Mouse (Mus musculus): ENCODE measurements around the gene Nrros. TPM values are rescaled to one million over a fixed set of nuclear protein-coding genes. Genes with fewer than 3 reads are reported as not detected.

Gene Nrros
- polyA plus RNA-seq, 1 experiment: 0.61 TPM

- H3K27ac ChIP-seq (ENCODE audit: insufficient read depth, low read length): no peak overlapping the region
- no peaks in the 10 kb centered on the region for H3K9me3 ChIP-seq (replicated peaks; ENCODE audit: control insufficient read depth, insufficient read depth, low read length, poor library complexity, severe bottlenecking)
- TF ChIP-seq CTCF (IDR thresholded peaks at IDR 0.05; ENCODE audit: low read depth, low read length) (no peak), EP300 (IDR thresholded peaks at IDR 0.05; ENCODE audit: insufficient read depth, low read depth, low read length) (no peak), POLR2A (IDR thresholded peaks at IDR 0.05; ENCODE audit: insufficient read depth, low read length) (no peak)
- H3K27me3 ChIP-seq (ENCODE audit: control insufficient read depth, insufficient read depth, low read length, poor library complexity, severe bottlenecking): no peaks in the 10 kb centered on the region
- no peaks in the 10 kb centered on the region for H3K4me1 ChIP-seq (ENCODE audit: control insufficient read depth, insufficient read depth, low read length)
- no peak overlapping the region for H3K9ac ChIP-seq (ENCODE audit: low read depth, poor library complexity, severe bottlenecking)
- H3K36me3 ChIP-seq (ENCODE audit: control insufficient read depth, insufficient read depth, low read length, poor library complexity, severe bottlenecking): no peaks in the 10 kb centered on the region
- H3K4me3 ChIP-seq (ENCODE audit: low read depth, low read length): no peak overlapping the region
These were observed 6.4 kb downstream of the Nrros start for GRCm38 (mm10) chr16:32158966-32159365.

GRCm38 (mm10) chr16:32157369-32157768 lies 8.0 kb downstream of the Nrros start:
- no peak for TF ChIP-seq CTCF (IDR thresholded peaks at IDR 0.05; ENCODE audit: low read depth, low read length)
- TF ChIP-seq EP300 (IDR thresholded peaks at IDR 0.05; ENCODE audit: insufficient read depth, low read depth, low read length): no peak
- TF ChIP-seq POLR2A (IDR thresholded peaks at IDR 0.05; ENCODE audit: insufficient read depth, low read length): no peak
- Histone ChIP-seq H3K9ac (ENCODE audit: low read depth, poor library complexity, severe bottlenecking) (no peak overlapping the region), H3K27ac (ENCODE audit: insufficient read depth, low read length) (no peak overlapping the region), H3K9me3 (replicated peaks; ENCODE audit: control insufficient read depth, insufficient read depth, low read length, poor library complexity, severe bottlenecking) (no peaks in the 10 kb centered on the region), H3K36me3 (ENCODE audit: control insufficient read depth, insufficient read depth, low read length, poor library complexity, severe bottlenecking) (no peaks in the 10 kb centered on the region), H3K4me3 (ENCODE audit: low read depth, low read length) (no peak overlapping the region), H3K27me3 (ENCODE audit: control insufficient read depth, insufficient read depth, low read length, poor library complexity, severe bottlenecking) (no peaks in the 10 kb centered on the region), H3K4me1 (ENCODE audit: control insufficient read depth, insufficient read depth, low read length) (no peaks in the 10 kb centered on the region)

GRCm38 (mm10) chr16:32156719-32157118 lies 8.7 kb downstream of the Nrros start:
- Histone ChIP-seq H3K36me3 (ENCODE audit: control insufficient read depth, insufficient read depth, low read length, poor library complexity, severe bottlenecking) (no peaks in the 10 kb centered on the region), H3K4me3 (ENCODE audit: low read depth, low read length) (no peak overlapping the region), H3K27ac (ENCODE audit: insufficient read depth, low read length) (no peak overlapping the region), H3K4me1 (ENCODE audit: control insufficient read depth, insufficient read depth, low read length) (no peaks in the 10 kb centered on the region), H3K9me3 (replicated peaks; ENCODE audit: control insufficient read depth, insufficient read depth, low read length, poor library complexity, severe bottlenecking) (no peaks in the 10 kb centered on the region), H3K9ac (ENCODE audit: low read depth, poor library complexity, severe bottlenecking) (no peak overlapping the region), H3K27me3 (ENCODE audit: control insufficient read depth, insufficient read depth, low read length, poor library complexity, severe bottlenecking) (no peaks in the 10 kb centered on the region)
- TF ChIP-seq CTCF (IDR thresholded peaks at IDR 0.05; ENCODE audit: low read depth, low read length) (no peak), POLR2A (IDR thresholded peaks at IDR 0.05; ENCODE audit: insufficient read depth, low read length) (no peak), EP300 (IDR thresholded peaks at IDR 0.05; ENCODE audit: insufficient read depth, low read depth, low read length) (no peak)

- TF ChIP-seq POLR2A (IDR thresholded peaks at IDR 0.05; ENCODE audit: insufficient read depth, low read length) (no peak), EP300 (IDR thresholded peaks at IDR 0.05; ENCODE audit: insufficient read depth, low read depth, low read length) (no peak), CTCF (IDR thresholded peaks at IDR 0.05; ENCODE audit: low read depth, low read length) (no peak)
- no peak overlapping the region for H3K9ac ChIP-seq (ENCODE audit: low read depth, poor library complexity, severe bottlenecking)
These were observed 11.0 kb downstream of the Nrros start for GRCm38 (mm10) chr16:32154437-32154836.

GRCm38 (mm10) chr16:32153976-32154375 lies 11.4 kb downstream of the Nrros start:
- Histone ChIP-seq H3K4me1 (ENCODE audit: control insufficient read depth, insufficient read depth, low read length) (no peaks in the 10 kb centered on the region), H3K4me3 (ENCODE audit: low read depth, low read length) (no peak overlapping the region), H3K27ac (ENCODE audit: insufficient read depth, low read length) (no peak overlapping the region), H3K9ac (ENCODE audit: low read depth, poor library complexity, severe bottlenecking) (no peak overlapping the region), H3K36me3 (ENCODE audit: control insufficient read depth, insufficient read depth, low read length, poor library complexity, severe bottlenecking) (no peaks in the 10 kb centered on the region), H3K27me3 (ENCODE audit: control insufficient read depth, insufficient read depth, low read length, poor library complexity, severe bottlenecking) (no peaks in the 10 kb centered on the region), H3K9me3 (replicated peaks; ENCODE audit: control insufficient read depth, insufficient read depth, low read length, poor library complexity, severe bottlenecking) (no peaks in the 10 kb centered on the region)
- no peak for TF ChIP-seq POLR2A (IDR thresholded peaks at IDR 0.05; ENCODE audit: insufficient read depth, low read length)
- no peak for TF ChIP-seq EP300 (IDR thresholded peaks at IDR 0.05; ENCODE audit: insufficient read depth, low read depth, low read length)
- no peak for TF ChIP-seq CTCF (IDR thresholded peaks at IDR 0.05; ENCODE audit: low read depth, low read length)

More at GRCm38 (mm10) chr16:32154437-32154836, 11.0 kb downstream of the Nrros start:
- Histone ChIP-seq H3K27ac (ENCODE audit: insufficient read depth, low read length) (no peak overlapping the region), H3K27me3 (ENCODE audit: control insufficient read depth, insufficient read depth, low read length, poor library complexity, severe bottlenecking) (no peaks in the 10 kb centered on the region), H3K36me3 (ENCODE audit: control insufficient read depth, insufficient read depth, low read length, poor library complexity, severe bottlenecking) (no peaks in the 10 kb centered on the region), H3K4me3 (ENCODE audit: low read depth, low read length) (no peak overlapping the region), H3K9me3 (replicated peaks; ENCODE audit: control insufficient read depth, insufficient read depth, low read length, poor library complexity, severe bottlenecking) (no peaks in the 10 kb centered on the region), H3K4me1 (ENCODE audit: control insufficient read depth, insufficient read depth, low read length) (no peaks in the 10 kb centered on the region)

GRCm38 (mm10) chr16:32147589-32148207 lies 17.7 kb downstream of the Nrros start:
- Histone ChIP-seq H3K4me1 (ENCODE audit: control insufficient read depth, insufficient read depth, low read length) (no peaks in the 10 kb centered on the region), H3K36me3 (ENCODE audit: control insufficient read depth, insufficient read depth, low read length, poor library complexity, severe bottlenecking) (no peaks in the 10 kb centered on the region), H3K27me3 (ENCODE audit: control insufficient read depth, insufficient read depth, low read length, poor library complexity, severe bottlenecking) (no peaks in the 10 kb centered on the region), H3K9me3 (replicated peaks; ENCODE audit: control insufficient read depth, insufficient read depth, low read length, poor library complexity, severe bottlenecking) (0 out of 2 replicates have a peak, but pooled peaks cover 3% of the 10 kb centered on the region), H3K4me3 (ENCODE audit: low read depth, low read length) (peak overlapping the region; percentile 50), H3K9ac (ENCODE audit: low read depth, poor library complexity, severe bottlenecking) (peak overlapping the region; percentile 26; the same call in 1 of the 2 replicates), H3K27ac (ENCODE audit: insufficient read depth, low read length) (0 out of 2 replicates have a peak overlapping the region, but pooled peaks have one; percentile 30)
- TF ChIP-seq CTCF (IDR thresholded peaks at IDR 0.05; ENCODE audit: low read depth, low read length) (no peak), POLR2A (IDR thresholded peaks at IDR 0.05; ENCODE audit: insufficient read depth, low read length) (no peak), EP300 (IDR thresholded peaks at IDR 0.05; ENCODE audit: insufficient read depth, low read depth, low read length) (no peak)
